Mouse (Mus musculus) heart, embryonic 14.5 days (tissue): ENCODE measurements around the gene Aurkaip1. TPM values are rescaled to one million over a fixed set of nuclear protein-coding genes. Genes with fewer than 3 reads are reported as not detected.
"Not testable (repeated sequence)": the region's sequence is repeated elsewhere in the genome, so short reads cannot be mapped to it uniquely, and the experiment has no call there.

Experiments
- ATAC-seq: fragments of 200-750 bp; cut with Nextera tagmentation; 2 replicates; pipeline ENCODE4 v1.8.0; 2017; ENCODE audit warnings: low read depth, moderate TSS enrichment; ENCODE audit not compliant: insufficient number of reproducible peaks, insufficient read depth, low FRiP score
- H3K27ac ChIP-seq, 2 experiments: fragments of 200-500 bp in 1 of 2; fragments of 300-500 bp in 1 of 2; sonication (generic) in 1 of 2; replicated peaks in 1 of 2; 2 replicates each; pipeline ENCODE4 v1.5.1; 2012 to 2014; ENCODE audit warnings: low read depth in 2 of 2, low read length in 2 of 2, control low read depth in 1 of 2, mild to moderate bottlenecking in 1 of 2, mixed read lengths in 1 of 2; ENCODE audit not compliant: control insufficient read depth in 1 of 2, insufficient read depth in 1 of 2
- H3K27me3 ChIP-seq: fragments of 300-500 bp; sonication (generic); 2 replicates; pipeline ENCODE4 v1.6.1; 2014; ENCODE audit warnings: mild to moderate bottlenecking, low read length, control low read depth; ENCODE audit not compliant: control insufficient read depth, insufficient read depth
- H3K36me3 ChIP-seq: fragments of 300-500 bp; sonication (generic); 2 replicates; pipeline ENCODE4 v1.6.1; 2014; ENCODE audit warnings: mild to moderate bottlenecking, control low read depth, low read length, mixed read lengths; ENCODE audit not compliant: control insufficient read depth, insufficient read depth
- H3K4me1 ChIP-seq, 2 experiments: fragments of 200-500 bp in 1 of 2; fragments of 300-500 bp in 1 of 2; sonication (generic) in 1 of 2; 2 replicates each; pipeline ENCODE4 v1.6.1; 2012 to 2014; ENCODE audit warnings: low read length in 2 of 2, control low read depth in 1 of 2, mixed read lengths in 1 of 2; ENCODE audit not compliant: control insufficient read depth in 2 of 2, insufficient read depth in 2 of 2
- H3K4me2 ChIP-seq: fragments of 300-500 bp; sonication (generic); 2 replicates; pipeline ENCODE4 v1.6.1; 2014; ENCODE audit warnings: mild to moderate bottlenecking, low read length
- H3K4me3 ChIP-seq, 2 experiments: fragments of 200-500 bp in 1 of 2; fragments of 300-500 bp in 1 of 2; sonication (generic) in 1 of 2; 2 replicates each; pipeline ENCODE4 v1.5.1; 2012 to 2014; ENCODE audit warnings: low read length in 2 of 2, mild to moderate bottlenecking in 2 of 2, control low read depth in 1 of 2, low read depth in 1 of 2, moderate library complexity in 1 of 2; ENCODE audit not compliant: control insufficient read depth in 1 of 2, insufficient read depth in 1 of 2
- H3K9ac ChIP-seq: fragments of 300-500 bp; sonication (generic); 2 replicates; pipeline ENCODE4 v1.6.1; 2014; ENCODE audit warnings: mild to moderate bottlenecking, low read length
- H3K9me3 ChIP-seq: fragments of 300-500 bp; sonication (generic); 2 replicates; pipeline ENCODE4 v1.6.1; 2016; ENCODE audit warnings: low read length, control low read depth; ENCODE audit not compliant: control insufficient read depth
- WGBS: fragments of 180-500 bp; shearing (Covaris S2); extraction: QIAGEN DNeasy Blood & Tissue Kit; methylation state at CpG from one replicate; pipeline ENCODE4 v1.1.7; 2014; 5-methylcytosine and 5-hydroxymethylcytosine counted together
- polyA plus RNA-seq: library from polyadenylated mRNA; unstranded; fragments of >200 nt; fragmentation: Nextera tagmentation; extraction: Ambion mirVana; gene quantifications from 2 replicates; pipeline ENCODE4 v1.2.1, GENCODE M21; 2014

Aurkaip1 gene
- polyA plus RNA-seq = 112 and 118 TPM in 2 replicates

- H3K27ac ChIP-seq = peak within 1 kb of the TSS; percentile 72 to 90
- ATAC-seq = peak; percentile 91
- WGBS = under 1% methylated on average over 49 of the region's 49 CpGs
- no peaks in the 10 kb centered on the region for H3K9me3 ChIP-seq
- peak within 1 kb of the TSS; percentile 94 for H3K9ac ChIP-seq
- peaks cover 31% of the 10 kb centered on the region for H3K36me3 ChIP-seq
- peak within 1 kb of the TSS; percentile 78 to 89 for H3K4me3 ChIP-seq
- peaks cover 8 to 13% of the 10 kb centered on the region in 2 experiments for H3K4me1 ChIP-seq
- peak within 1 kb of the TSS; percentile 96 for H3K4me2 ChIP-seq
- no peaks in the 10 kb centered on the region for H3K27me3 ChIP-seq
Observed at GRCm38 (mm10) chr4:155831205-155831766, at the start of gene Aurkaip1. Gene Aurkaip1, plus strand, starts transcription at chr4:155831272.

- peak overlapping the region; percentile 68 to 71 for H3K4me3 ChIP-seq
- H3K9ac ChIP-seq = peak overlapping the region; percentile 88
- no peaks in the 10 kb centered on the region for H3K27me3 ChIP-seq
- no peaks in the 10 kb centered on the region for H3K36me3 ChIP-seq
- peak overlapping the region; percentile 79 to 85 for H3K27ac ChIP-seq
- 32% methylated on average over 16 of the region's 16 CpGs for WGBS
- no peak for ATAC-seq
- peak overlapping the region; percentile 82 for H3K4me2 ChIP-seq
- peaks cover 13 to 36% of the 10 kb centered on the region in 2 experiments for H3K4me1 ChIP-seq
- H3K9me3 ChIP-seq = no peaks in the 10 kb centered on the region
Observed at GRCm38 (mm10) chr4:155783486-155784080, 47.5 kb upstream of the Aurkaip1 start.

GRCm38 (mm10) chr4:155784081-155784701 is 46.9 kb upstream of the Aurkaip1 start:
- peak overlapping the region; percentile 68 to 71 for H3K4me3 ChIP-seq
- WGBS = 0% methylated on average over 51 of the region's 52 CpGs
- H3K4me1 ChIP-seq = peaks cover 13 to 32% of the 10 kb centered on the region in 2 experiments
- no peaks in the 10 kb centered on the region for H3K36me3 ChIP-seq
- H3K4me2 ChIP-seq = peak overlapping the region; percentile 82
- peak overlapping the region; percentile 79 to 85 for H3K27ac ChIP-seq
- peak; percentile 72 for ATAC-seq
- H3K27me3 ChIP-seq = no peaks in the 10 kb centered on the region
- peak overlapping the region; percentile 88 for H3K9ac ChIP-seq
- no peaks in the 10 kb centered on the region for H3K9me3 ChIP-seq

- peak overlapping the region; percentile 18 to 68 for H3K4me3 ChIP-seq
- WGBS = 63% methylated on average over 10 of the region's 10 CpGs
- peak overlapping the region; percentile 58 for H3K9ac ChIP-seq
Observed at GRCm38 (mm10) chr4:155785246-155785645, 45.8 kb upstream of the Aurkaip1 start.

GRCm38 (mm10) chr4:155785819-155786218 is 45.3 kb upstream of the Aurkaip1 start, which contains the start of gene Tmem88b:
Gene Tmem88b, minus strand, starts transcription at chr4:155785874.
- H3K27ac ChIP-seq = peak within 1 kb of the TSS; percentile 35 to 85
- no peaks in the 10 kb centered on the region for H3K36me3 ChIP-seq
- no peaks in the 10 kb centered on the region for H3K9me3 ChIP-seq
- H3K4me1 ChIP-seq = peaks cover 9 to 26% of the 10 kb centered on the region in 2 experiments
- 28% methylated on average over 5 of the region's 5 CpGs for WGBS
- no peak for ATAC-seq
- H3K9ac ChIP-seq = peak within 1 kb of the TSS; percentile 88
- no peaks in the 10 kb centered on the region for H3K27me3 ChIP-seq
- H3K4me2 ChIP-seq = peak within 1 kb of the TSS; percentile 82
- peak within 1 kb of the TSS; percentile 68 to 71 for H3K4me3 ChIP-seq

More at GRCm38 (mm10) chr4:155785246-155785645, 45.8 kb upstream of the Aurkaip1 start:
- ATAC-seq = no peak
- Histone ChIP-seq H3K4me2 (peak overlapping the region; percentile 49), H3K36me3 (no peaks in the 10 kb centered on the region), H3K4me1 (peaks cover 11 to 29% of the 10 kb centered on the region in 2 experiments), H3K9me3 (no peaks in the 10 kb centered on the region), H3K27me3 (no peaks in the 10 kb centered on the region), H3K27ac (peak overlapping the region; percentile 35 to 70)

GRCm38 (mm10) chr4:155788300-155788699 is 42.8 kb upstream of the Aurkaip1 start:
- Histone ChIP-seq H3K4me2 (no peak overlapping the region), H3K4me1 (peaks cover 6 to 23% of the 10 kb centered on the region in 2 experiments; a peak in 3 of 4 replicates), H3K36me3 (no peaks in the 10 kb centered on the region), H3K27ac (no peak overlapping the region), H3K9me3 (no peaks in the 10 kb centered on the region), H3K9ac (no peak overlapping the region), H3K27me3 (no peaks in the 10 kb centered on the region), H3K4me3 (no peak overlapping the region)
- ATAC-seq = no peak
- WGBS = 54% methylated on average over 3 of the region's 3 CpGs

- not testable (repeated sequence) for H3K27ac ChIP-seq, H3K4me2 ChIP-seq, H3K4me3 ChIP-seq, H3K9ac ChIP-seq, ATAC-seq, H3K36me3 ChIP-seq, H3K27me3 ChIP-seq, H3K9me3 ChIP-seq
- peaks cover 5 to 17% of the 10 kb centered on the region in 2 experiments; a peak in 3 of 4 replicates for H3K4me1 ChIP-seq
- 72% methylated on average over 4 of the region's 4 CpGs for whole genome bisulfite sequencing
Observed at GRCm38 (mm10) chr4:155788833-155789232, 42.2 kb upstream of the Aurkaip1 start.
